Mouse (Mus musculus): ENCODE results near the gene Katnal1.

GRCm38 (mm10) chr5:148924586-148924985, 4.5 kb downstream of the Katnal1 start:
- TF ChIP-seq POLR2A (IDR thresholded peaks at IDR 0.05; ENCODE audit: control insufficient read depth, extremely low read depth, insufficient read depth, low read length, poor library complexity) (no peak), CTCF (IDR thresholded peaks at IDR 0.05; ENCODE audit: borderline replicate concordance, control insufficient read depth, extremely low read depth, insufficient read depth, low read length, poor library complexity) (no peak)
